Mouse (Mus musculus): Measurements from ENCODE around the gene Apba3.

DNA sequence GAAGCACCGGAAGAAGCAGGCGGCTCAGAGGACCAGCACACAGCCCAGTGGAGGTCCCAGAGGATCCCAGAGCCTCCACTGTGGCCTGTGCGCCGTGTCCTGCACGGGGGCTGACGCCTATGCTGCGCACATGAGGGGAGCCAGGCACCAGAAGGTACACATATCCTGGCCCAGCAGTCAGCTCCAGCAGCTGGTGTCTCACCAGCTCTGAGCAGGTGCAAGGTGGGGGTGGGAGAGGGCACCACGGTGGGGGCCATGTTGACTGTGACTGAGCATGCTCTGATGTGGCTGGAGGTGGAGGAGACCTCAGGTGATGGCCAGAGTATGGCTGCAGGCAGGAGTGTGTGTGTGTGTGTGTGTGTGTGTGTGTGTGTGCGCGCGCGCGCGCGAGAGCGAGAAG, 24.7 kb upstream of the Apba3 start:
- TF ChIP-seq EP300 (IDR thresholded peaks at IDR 0.05; ENCODE audit: insufficient read depth, low read depth, low read length), result no peak
- no peak for TF ChIP-seq CTCF (IDR thresholded peaks at IDR 0.05)
- no peak for TF ChIP-seq POLR2A (IDR thresholded peaks at IDR 0.05; ENCODE audit: insufficient read depth, low read depth, low read length)

Measured in heart, adult 2 months (tissue).